Mouse (Mus musculus) ES-E14 (cell line): ENCODE measurements at regions not wholly inside any gene's neighbourhood (a gene's known extent, or its start where the extent isn't known, plus 50 kb on each side); places are given as distances from the start of the nearest gene placed in this dataset.

ENCODE experiments used
- CHD2 ChIP-seq: IDR thresholded peaks from 2 replicates; pipeline ENCODE4 v1.6.1; 2014; ENCODE audit warnings: mild to moderate bottlenecking, low read depth, low read length, inconsistent platforms
- HCFC1 ChIP-seq: IDR thresholded peaks from 2 replicates; pipeline ENCODE4 v1.6.1; 2012; ENCODE audit warnings: low read length, inconsistent platforms, borderline replicate concordance; ENCODE audit not compliant: insufficient read depth
- MAFK ChIP-seq: IDR thresholded peaks from 2 replicates; pipeline ENCODE4 v1.6.1; 2014; ENCODE audit warnings: mild to moderate bottlenecking, low read depth, low read length, inconsistent platforms; ENCODE audit not compliant: insufficient read depth
- ZC3H11A ChIP-seq: IDR thresholded peaks from 2 replicates; pipeline ENCODE4 v1.6.1; 2012; ENCODE audit warnings: low read depth, mild to moderate bottlenecking, inconsistent platforms, low read length, borderline replicate concordance
- ZNF384 ChIP-seq: IDR thresholded peaks from 2 replicates; pipeline ENCODE4 v1.6.1; 2012; ENCODE audit warnings: low read depth, low read length, inconsistent platforms

GRCm38 (mm10) chr1:57243607-57244408, 133.6 kb upstream of the 1700066M21Rik start:
- TF ChIP-seq ZC3H11A (no peak), CHD2 (no peak), HCFC1 (no peak), MAFK (no peak), ZNF384 (no peak)
